Mouse (Mus musculus) embryonic facial prominence, embryonic 11.5 days (tissue): ENCODE results near the gene Dag1. TPM values are rescaled to one million over a fixed set of nuclear protein-coding genes. Genes with fewer than 3 reads are reported as not detected.

Experiments
- ATAC-seq: fragments of 200-750 bp; cut with Nextera tagmentation; replicated peaks from 2 replicates; pipeline ENCODE4 v1.8.0; 2017; ENCODE audit warnings: low read depth; ENCODE audit not compliant: insufficient number of reproducible peaks, low FRiP score, low TSS enrichment
- DNase-seq: peaks from one replicate; pipeline ENCODE4 v3.0.0-alpha.2; 2015; ENCODE audit warnings: low spot score
- H3K27ac ChIP-seq: fragments of 300-500 bp; sonication (generic); replicated peaks from 2 replicates; pipeline ENCODE4 v1.5.1; 2014; ENCODE audit warnings: mild to moderate bottlenecking, low read depth, low read length, control low read depth
- H3K27me3 ChIP-seq: fragments of 300-500 bp; sonication (generic); 2 replicates; pipeline ENCODE4 v1.6.1; 2014; ENCODE audit warnings: mild to moderate bottlenecking, low read length, moderate library complexity, mixed read lengths; ENCODE audit not compliant: control insufficient read depth, insufficient read depth
- H3K36me3 ChIP-seq: fragments of 300-500 bp; sonication (generic); replicated peaks from 2 replicates; pipeline ENCODE4 v1.6.1; 2014; ENCODE audit warnings: low read depth, mild to moderate bottlenecking, low read length, moderate library complexity, mixed read lengths; ENCODE audit not compliant: control insufficient read depth, insufficient read depth
- H3K4me1 ChIP-seq: fragments of 300-500 bp; sonication (generic); 2 replicates; pipeline ENCODE4 v1.6.1; 2014; ENCODE audit warnings: low read length, mixed read lengths; ENCODE audit not compliant: control insufficient read depth, insufficient read depth
- H3K4me2 ChIP-seq: fragments of 300-500 bp; sonication (generic); 2 replicates; pipeline ENCODE4 v1.6.1; 2014; ENCODE audit warnings: low read depth, mild to moderate bottlenecking, control low read depth, low read length, moderate library complexity
- H3K4me3 ChIP-seq: fragments of 300-500 bp; sonication (generic); 2 replicates; pipeline ENCODE4 v1.5.1; 2014; ENCODE audit warnings: low read depth, low read length, control low read depth
- H3K9ac ChIP-seq: fragments of 300-500 bp; sonication (generic); replicated peaks from 2 replicates; pipeline ENCODE4 v1.6.1; 2014; ENCODE audit warnings: mild to moderate bottlenecking, control low read depth, low read length
- H3K9me3 ChIP-seq: fragments of 300-500 bp; sonication (generic); replicated peaks from 2 replicates; pipeline ENCODE4 v1.6.1; 2016; ENCODE audit warnings: mild to moderate bottlenecking, low read length, inconsistent platforms, mixed read lengths; ENCODE audit not compliant: control insufficient read depth
- WGBS: fragments of 180-500 bp; shearing (Covaris S2); extraction: QIAGEN DNeasy Blood & Tissue Kit; methylation state at CpG from one replicate; pipeline ENCODE4 v1.1.7; 2014; 5-methylcytosine and 5-hydroxymethylcytosine counted together
- polyA plus RNA-seq: library from polyadenylated mRNA; unstranded; fragments of >200 nt; fragmentation: Nextera tagmentation; extraction: Ambion mirVana; gene quantifications from 2 replicates; pipeline ENCODE4 v1.2.1, GENCODE M21; 2014

Gene Dag1
- polyA plus RNA-seq, 1 experiment from 2014 or later: 44.5 TPM

DNA sequence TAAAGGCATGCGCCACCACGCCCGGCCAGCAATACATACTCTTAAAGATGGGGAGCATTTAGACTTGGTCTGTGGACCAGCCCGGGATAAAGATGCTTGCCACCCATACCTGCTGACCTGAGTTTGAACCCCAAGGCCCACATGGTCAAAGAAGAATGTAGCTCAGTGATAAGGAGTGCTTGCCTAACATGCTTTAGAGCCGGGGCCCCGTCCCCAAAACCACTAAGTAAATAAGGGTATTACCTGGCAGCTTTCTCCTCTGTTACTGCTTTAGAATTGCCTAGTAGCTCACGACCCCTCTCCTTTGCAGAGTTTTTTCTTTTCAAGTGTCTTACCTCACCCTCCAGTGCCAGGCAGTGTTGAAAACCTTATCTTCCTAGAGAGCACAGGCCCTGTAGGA lies 11.0 kb downstream of the Dag1 start:
- Histone ChIP-seq H3K9me3 (no peaks in the 10 kb centered on the region), H3K36me3 (no peaks in the 10 kb centered on the region), H3K4me2 (no peak overlapping the region), H3K27ac (no peak overlapping the region), H3K4me1 (no peaks in the 10 kb centered on the region), H3K27me3 (no peaks in the 10 kb centered on the region), H3K9ac (no peak overlapping the region), H3K4me3 (no peak overlapping the region)
- ATAC-seq (no peak), DNase-seq (no peak)
- 93% methylated on average over 7 of the region's 7 CpGs for WGBS

GRCm38 (mm10) chr9:108251877-108252276 lies 11.9 kb downstream of the Dag1 start:
- Histone ChIP-seq H3K4me2 (no peak overlapping the region), H3K4me1 (no peaks in the 10 kb centered on the region), H3K9me3 (no peaks in the 10 kb centered on the region), H3K9ac (no peak overlapping the region), H3K27me3 (no peaks in the 10 kb centered on the region), H3K4me3 (no peak overlapping the region), H3K27ac (no peak overlapping the region), H3K36me3 (no peaks in the 10 kb centered on the region)
- DNase-seq (no peak), ATAC-seq (no peak)
- 94% methylated on average over 6 of the region's 6 CpGs for WGBS

- no peak for ATAC-seq
- H3K36me3 ChIP-seq: no peaks in the 10 kb centered on the region; the same call in 1 of the 2 replicates
- no peak overlapping the region for H3K9ac ChIP-seq
- no peaks in the 10 kb centered on the region for H3K27me3 ChIP-seq
- no peak overlapping the region for H3K4me3 ChIP-seq
- 34% methylated on average over 5 of the region's 5 CpGs for WGBS
- no peak overlapping the region for H3K27ac ChIP-seq
- H3K9me3 ChIP-seq: no peaks in the 10 kb centered on the region
- no peak for DNase-seq
- H3K4me2 ChIP-seq: no peak overlapping the region
- H3K4me1 ChIP-seq: no peaks in the 10 kb centered on the region
Measured at GRCm38 (mm10) chr9:108248957-108249356, 14.8 kb downstream of the Dag1 start.

- no peak overlapping the region for H3K4me3 ChIP-seq
- H3K4me2 ChIP-seq: no peak overlapping the region
- WGBS: 79% methylated on average over 3 of the region's 3 CpGs
- no peak for ATAC-seq
- DNase-seq: peak; percentile 17
- H3K4me1 ChIP-seq: no peaks in the 10 kb centered on the region
- no peaks in the 10 kb centered on the region; the same call in 1 of the 2 replicates for H3K36me3 ChIP-seq
- H3K27ac ChIP-seq: no peak overlapping the region
- H3K27me3 ChIP-seq: no peaks in the 10 kb centered on the region
- no peak overlapping the region for H3K9ac ChIP-seq
- H3K9me3 ChIP-seq: no peaks in the 10 kb centered on the region
Measured at GRCm38 (mm10) chr9:108244984-108245383, 18.8 kb downstream of the Dag1 start.

DNA sequence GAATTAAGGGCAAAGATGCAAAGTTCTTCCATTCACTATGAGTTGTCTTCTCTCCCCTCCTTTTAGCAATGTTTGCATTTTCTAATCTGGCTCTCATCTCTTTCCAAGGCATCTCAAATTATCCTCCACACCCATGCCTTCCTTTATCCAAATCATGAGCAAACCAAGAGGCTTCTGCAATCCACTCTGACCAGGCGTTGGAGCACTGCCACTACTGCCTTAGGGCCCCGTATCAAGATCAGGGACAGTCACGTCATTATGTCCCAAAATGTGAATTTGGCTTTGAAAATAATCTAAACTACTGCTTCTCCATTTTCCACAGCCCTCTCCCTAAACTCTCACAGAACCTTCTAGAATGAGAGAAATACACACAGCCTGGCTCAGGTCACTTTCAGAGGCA lies 19.2 kb downstream of the Dag1 start:
- no peak for ATAC-seq
- Histone ChIP-seq H3K36me3 (no peaks in the 10 kb centered on the region; the same call in 1 of the 2 replicates), H3K9ac (no peak overlapping the region), H3K27me3 (no peaks in the 10 kb centered on the region), H3K27ac (no peak overlapping the region), H3K4me2 (no peak overlapping the region), H3K9me3 (no peaks in the 10 kb centered on the region), H3K4me3 (no peak overlapping the region), H3K4me1 (no peaks in the 10 kb centered on the region)
- no peak for DNase-seq
- 94% methylated on average over 3 of the region's 3 CpGs for WGBS

- 64% methylated on average over 5 of the region's 5 CpGs for WGBS
Measured at GRCm38 (mm10) chr9:108239951-108240350, 23.8 kb downstream of the Dag1 start.

GRCm38 (mm10) chr9:108238831-108239230 lies 24.9 kb downstream of the Dag1 start:
- H3K4me3 ChIP-seq: no peak overlapping the region
- DNase-seq (peak; percentile 23), ATAC-seq (no peak)
- 45% methylated on average over 3 of the region's 3 CpGs for WGBS
- no peaks in the 10 kb centered on the region; the same call in 1 of the 2 replicates for H3K36me3 ChIP-seq
- no peaks in the 10 kb centered on the region for H3K4me1 ChIP-seq
- no peak overlapping the region for H3K4me2 ChIP-seq
- no peaks in the 10 kb centered on the region for H3K9me3 ChIP-seq
- H3K9ac ChIP-seq: no peak overlapping the region
- H3K27me3 ChIP-seq: no peaks in the 10 kb centered on the region
- no peak overlapping the region for H3K27ac ChIP-seq

More at GRCm38 (mm10) chr9:108239951-108240350, 23.8 kb downstream of the Dag1 start:
- Histone ChIP-seq H3K9me3 (no peaks in the 10 kb centered on the region), H3K4me2 (no peak overlapping the region), H3K4me3 (no peak overlapping the region), H3K27me3 (no peaks in the 10 kb centered on the region), H3K27ac (no peak overlapping the region), H3K9ac (no peak overlapping the region), H3K36me3 (no peaks in the 10 kb centered on the region; the same call in 1 of the 2 replicates), H3K4me1 (no peaks in the 10 kb centered on the region)
- ATAC-seq (no peak), DNase-seq (no peak)

DNA sequence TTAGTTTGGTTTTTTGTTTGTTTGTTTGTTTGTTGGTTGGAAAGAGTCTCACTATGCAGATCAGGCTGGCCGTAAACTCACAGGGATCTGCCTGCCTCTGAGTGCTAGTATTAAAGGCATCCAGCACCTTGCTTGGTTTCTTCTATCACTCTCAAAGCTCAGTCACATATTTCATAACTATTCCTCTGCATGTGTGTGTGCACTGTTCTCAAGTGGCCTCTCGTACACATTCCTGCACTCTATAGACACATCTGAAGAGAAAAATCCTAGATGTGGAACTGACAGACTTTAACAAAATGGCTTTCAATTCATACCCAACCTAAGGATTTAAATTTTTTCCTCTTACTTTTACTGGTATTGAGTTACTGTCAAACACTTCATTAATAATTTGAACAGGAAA lies 25.4 kb downstream of the Dag1 start:
- Histone ChIP-seq H3K4me3 (no peak overlapping the region), H3K36me3 (no peaks in the 10 kb centered on the region), H3K27ac (no peak overlapping the region), H3K4me2 (no peak overlapping the region), H3K9me3 (no peaks in the 10 kb centered on the region), H3K4me1 (no peaks in the 10 kb centered on the region), H3K27me3 (no peaks in the 10 kb centered on the region), H3K9ac (no peak overlapping the region)
- DNase-seq: no peak
- 83% methylated on average over 2 of the region's 2 CpGs for WGBS
- no peak for ATAC-seq
